ENCODE assay signal across 22 mouse cellular contexts in genomic region chr7:6159604-6160003, GRCm38 (mm10). TPM values are rescaled to one million over a fixed set of nuclear protein-coding genes. Genes with fewer than 3 reads are reported as not detected.
DNase-seq lines count a peak whose midpoint lies in the region; ATAC-seq and TF ChIP-seq lines count a peak whose summit lies in the region.
"Had no signal": no experiment of that assay in that cellular context is flagged by ENCODE, and none has a peak within 500 bp of the region (broad histone marks: within the 10 kb centered on the region; RNA-seq: fewer than 3 reads in every experiment).

No protein-coding gene starts in this region.

- no peak for TF ChIP-seq POLR2A in kidney, adult 2 months (IDR thresholded peaks at IDR 0.05; ENCODE audit: low read depth, low read length)

- H3K36me3 ChIP-seq in kidney, embryonic 15.5 days = no peaks in the 10 kb centered on the region
- no peaks in the 10 kb centered on the region for H3K36me3 ChIP-seq in kidney, adult 2 months (ENCODE audit: control insufficient read depth, insufficient read depth, low read length)
- no peaks in the 10 kb centered on the region for H3K36me3 ChIP-seq in embryonic facial prominence, embryonic 15.5 days
- no peaks in the 10 kb centered on the region for H3K36me3 ChIP-seq in limb, embryonic 15.5 days
- H3K36me3 ChIP-seq in forebrain, embryonic 14.5 days (ENCODE audit: control insufficient read depth, insufficient read depth, low read length) = no peaks in the 10 kb centered on the region
- H3K36me3 ChIP-seq: embryonic facial prominence, embryonic 12.5 days; forebrain, embryonic 15.5 days; heart, embryonic 12.5 days; hindbrain, embryonic 10.5 days; hindbrain, embryonic 15.5 days had no signal

- no peak for ATAC-seq in kidney, embryonic 15.5 days (replicated peaks; ENCODE audit: low FRiP score)
- ATAC-seq in embryonic facial prominence, embryonic 15.5 days (ENCODE audit: insufficient number of reproducible peaks, low FRiP score, low TSS enrichment, low read depth) = no peak
- no peak for ATAC-seq in limb, embryonic 15.5 days (ENCODE audit: insufficient number of reproducible peaks, low FRiP score, low TSS enrichment, low read depth)
- ATAC-seq in forebrain, embryonic 14.5 days = no peak
- ATAC-seq: CD4-positive, CD25-positive, alpha-beta regulatory T cell, adult 4 months; forebrain, embryonic 15.5 days; inflammation-experienced regulatory T-cells, adult 6 months had no signal

- no peak overlapping the region for H3K4me2 ChIP-seq in kidney, embryonic 15.5 days
- H3K4me2 ChIP-seq in embryonic facial prominence, embryonic 15.5 days (replicated peaks) = no peak overlapping the region
- no peak overlapping the region for H3K4me2 ChIP-seq in limb, embryonic 15.5 days
- no peak overlapping the region for H3K4me2 ChIP-seq in forebrain, embryonic 14.5 days (ENCODE audit: low read length)
- H3K4me2 ChIP-seq: embryonic facial prominence, embryonic 12.5 days; forebrain, embryonic 15.5 days; heart, embryonic 12.5 days; hindbrain, embryonic 15.5 days had no signal

- no peak overlapping the region for H3K4me3 ChIP-seq in kidney, embryonic 15.5 days (replicated peaks)
- no peak overlapping the region for H3K4me3 ChIP-seq in kidney, adult 2 months (ENCODE audit: insufficient read depth, low read depth, low read length)
- no peak overlapping the region for H3K4me3 ChIP-seq in embryonic facial prominence, embryonic 15.5 days (replicated peaks)
- no peak overlapping the region for H3K4me3 ChIP-seq in limb, embryonic 15.5 days
- no peak overlapping the region for H3K4me3 ChIP-seq in forebrain, embryonic 14.5 days (ENCODE audit: low read depth, low read length)
- H3K4me3 ChIP-seq: embryonic facial prominence, embryonic 12.5 days; forebrain, embryonic 15.5 days; heart, adult 2 months; heart, embryonic 12.5 days; hindbrain, embryonic 10.5 days; hindbrain, embryonic 15.5 days had no signal

- 74% methylated on average over 3 of the region's 3 CpGs for WGBS in kidney, embryonic 15.5 days
- 83% methylated on average over 3 of the region's 3 CpGs for WGBS in kidney, adult 2 months
- 65% methylated on average over 3 of the region's 3 CpGs for WGBS in embryonic facial prominence, embryonic 15.5 days
- 68% methylated on average over 3 of the region's 3 CpGs for WGBS in limb, embryonic 15.5 days
- WGBS in forebrain, embryonic 14.5 days = 87% methylated on average over 3 of the region's 3 CpGs

- no peak for DNase-seq in kidney, adult 2 months
- no peak for DNase-seq in cerebellum, postnatal 25 days
- DNase-seq in forebrain, embryonic 14.5 days (ENCODE audit: low spot score) = no peak
- DNase-seq: adrenal gland, adult 8-10 months; adrenal gland, postnatal 36 days; cerebellum, adult 2 months; cerebellum, postnatal 10 days; embryo, embryonic 11 days; gastrocnemius, postnatal 10 days; heart, adult 2 months had no signal

- peaks cover 21% of the 10 kb centered on the region for H3K4me1 ChIP-seq in kidney, embryonic 15.5 days
- H3K4me1 ChIP-seq in kidney, adult 2 months (ENCODE audit: control insufficient read depth, insufficient read depth, low read length) = peaks cover 9% of the 10 kb centered on the region; the same call in 1 of the 2 replicates
- H3K4me1 ChIP-seq in embryonic facial prominence, embryonic 15.5 days = peaks cover 13% of the 10 kb centered on the region
- H3K4me1 ChIP-seq in limb, embryonic 15.5 days = peaks cover 13% of the 10 kb centered on the region
- peaks cover 9% of the 10 kb centered on the region for H3K4me1 ChIP-seq in forebrain, embryonic 14.5 days (ENCODE audit: control insufficient read depth, insufficient read depth, low read length)

- H3K27ac ChIP-seq in kidney, embryonic 15.5 days = 0 out of 2 replicates have a peak overlapping the region, but pooled peaks have one; percentile 14
- no peak overlapping the region for H3K27ac ChIP-seq in kidney, adult 2 months (ENCODE audit: insufficient read depth, low read depth, low read length)
- 0 out of 2 replicates have a peak overlapping the region, but pooled peaks have one; percentile 39 for H3K27ac ChIP-seq in embryonic facial prominence, embryonic 15.5 days (replicated peaks)
- peak overlapping the region; percentile 50; the same call in 1 of the 2 replicates for H3K27ac ChIP-seq in limb, embryonic 15.5 days
- no peak overlapping the region for H3K27ac ChIP-seq in forebrain, embryonic 14.5 days (ENCODE audit: low read depth, low read length)
- H3K27ac ChIP-seq: embryonic facial prominence, embryonic 12.5 days; forebrain, embryonic 15.5 days; heart, adult 2 months; hindbrain, embryonic 10.5 days; hindbrain, embryonic 15.5 days had no signal

- H3K9me3 ChIP-seq in kidney, embryonic 15.5 days (replicated peaks) = no peaks in the 10 kb centered on the region
- no peaks in the 10 kb centered on the region for H3K9me3 ChIP-seq in embryonic facial prominence, embryonic 15.5 days (replicated peaks)
- H3K9me3 ChIP-seq in limb, embryonic 15.5 days = no peaks in the 10 kb centered on the region
- H3K9me3 ChIP-seq in forebrain, embryonic 14.5 days (replicated peaks; ENCODE audit: control insufficient read depth, low read length) = no peaks in the 10 kb centered on the region
- H3K9me3 ChIP-seq: embryonic facial prominence, embryonic 12.5 days; forebrain, embryonic 15.5 days; G1E; heart, embryonic 12.5 days; hindbrain, embryonic 15.5 days had no signal

- H3K27me3 ChIP-seq in kidney, embryonic 15.5 days = no peaks in the 10 kb centered on the region
- H3K27me3 ChIP-seq in kidney, adult 2 months (replicated peaks; ENCODE audit: control insufficient read depth, insufficient read depth, low read length) = no peaks in the 10 kb centered on the region
- H3K27me3 ChIP-seq in embryonic facial prominence, embryonic 15.5 days = no peaks in the 10 kb centered on the region
- H3K27me3 ChIP-seq in limb, embryonic 15.5 days = no peaks in the 10 kb centered on the region
- H3K27me3 ChIP-seq in forebrain, embryonic 14.5 days (replicated peaks; ENCODE audit: control insufficient read depth, insufficient read depth, low read length) = no peaks in the 10 kb centered on the region
- H3K27me3 ChIP-seq: embryonic facial prominence, embryonic 12.5 days; forebrain, embryonic 15.5 days; heart, embryonic 12.5 days; hindbrain, embryonic 15.5 days had no signal

- TF ChIP-seq CTCF in kidney, adult 2 months (conservative IDR thresholded peaks at IDR 0.05; ENCODE audit: insufficient read depth, insufficient read length, low read depth, low read length) = no peak

- no peak overlapping the region for H3K9ac ChIP-seq in kidney, embryonic 15.5 days
- no peak overlapping the region for H3K9ac ChIP-seq in embryonic facial prominence, embryonic 15.5 days
- H3K9ac ChIP-seq in limb, embryonic 15.5 days = no peak overlapping the region
- H3K9ac ChIP-seq in forebrain, embryonic 14.5 days (ENCODE audit: low read length) = no peak overlapping the region
- H3K9ac ChIP-seq: embryonic facial prominence, embryonic 12.5 days; forebrain, embryonic 15.5 days; heart, embryonic 12.5 days; hindbrain, embryonic 15.5 days had no signal

RNA-seq across cellular contexts. Expression of gene Zfp787, which starts 3.8 kb away (rescaled TPM):
- 30.7 and 31.9 TPM in 2 replicates for polyA plus RNA-seq in kidney, embryonic 15.5 days (2015; fragmentation: Nextera tagmentation; extraction: Ambion mirVana)
- 54.2 and 66.1 TPM in 2 replicates for polyA plus RNA-seq in kidney, adult 2 months (2012; rRNA removed)
- 26.4 and 27.2 TPM in 2 replicates for polyA plus RNA-seq in embryonic facial prominence, embryonic 15.5 days (2015; fragmentation: Nextera tagmentation; extraction: Ambion mirVana)
- 18.8 and 19.8 TPM in 2 replicates for polyA plus RNA-seq in limb, embryonic 15.5 days (2015; fragmentation: Nextera tagmentation; extraction: Ambion mirVana)
- 12.6 and 13.8 TPM in 2 replicates for polyA plus RNA-seq in forebrain, embryonic 14.5 days (2014; fragmentation: Nextera tagmentation; extraction: Ambion mirVana)

RNA-seq across cellular contexts. Expression of gene Zfp444, which starts 12.4 kb away (rescaled TPM):
- 65.5 and 71.4 TPM in 2 replicates for polyA plus RNA-seq in kidney, embryonic 15.5 days (2015; fragmentation: Nextera tagmentation; extraction: Ambion mirVana)
- 47.1 and 65.2 TPM in 2 replicates for polyA plus RNA-seq in kidney, adult 2 months (2012; rRNA removed)
- 60.3 and 61.5 TPM in 2 replicates for polyA plus RNA-seq in embryonic facial prominence, embryonic 15.5 days (2015; fragmentation: Nextera tagmentation; extraction: Ambion mirVana)
- polyA plus RNA-seq in limb, embryonic 15.5 days (2015; fragmentation: Nextera tagmentation; extraction: Ambion mirVana) = 52.8 and 55.9 TPM in 2 replicates
- 88.2 and 96.3 TPM in 2 replicates for polyA plus RNA-seq in forebrain, embryonic 14.5 days (2014; fragmentation: Nextera tagmentation; extraction: Ambion mirVana)

RNA-seq across cellular contexts. Expression of gene Galp, which starts 37.3 kb away (rescaled TPM):
- polyA plus RNA-seq in kidney, embryonic 15.5 days (2015; fragmentation: Nextera tagmentation; extraction: Ambion mirVana) = not detected in 2 replicates
- not detected in 2 replicates for polyA plus RNA-seq in kidney, adult 2 months (2012; rRNA removed)
- not detected in 2 replicates for polyA plus RNA-seq in embryonic facial prominence, embryonic 15.5 days (2015; fragmentation: Nextera tagmentation; extraction: Ambion mirVana)
- not detected in 2 replicates for polyA plus RNA-seq in limb, embryonic 15.5 days (2015; fragmentation: Nextera tagmentation; extraction: Ambion mirVana)
- polyA plus RNA-seq in forebrain, embryonic 14.5 days (2014; fragmentation: Nextera tagmentation; extraction: Ambion mirVana) = not detected in 2 replicates
- polyA plus RNA-seq: CD4-positive, CD25-positive, alpha-beta regulatory T cell, adult 4 months; cerebellum, adult 2 months; embryonic facial prominence, embryonic 12.5 days; forebrain, embryonic 15.5 days; G1E; heart, adult 2 months; heart, embryonic 12.5 days; heart, embryonic 16.5 days; hindbrain, embryonic 10.5 days; hindbrain, embryonic 15.5 days; inflammation-experienced regulatory T-cells, adult 6 months had no signal

Comparison
In these comparisons a context has a peak if more than half of its experiments do, and no peak if none do; other contexts are left out.
1. H3K27ac ChIP-seq: peak in kidney, embryonic 15.5 days (single experiment), embryonic facial prominence, embryonic 15.5 days (single experiment) and limb, embryonic 15.5 days (single experiment); none in kidney, adult 2 months (single experiment) and forebrain, embryonic 14.5 days (single experiment).